Mouse (Mus musculus): ENCODE measurements around the gene Slc25a24.

DNA sequence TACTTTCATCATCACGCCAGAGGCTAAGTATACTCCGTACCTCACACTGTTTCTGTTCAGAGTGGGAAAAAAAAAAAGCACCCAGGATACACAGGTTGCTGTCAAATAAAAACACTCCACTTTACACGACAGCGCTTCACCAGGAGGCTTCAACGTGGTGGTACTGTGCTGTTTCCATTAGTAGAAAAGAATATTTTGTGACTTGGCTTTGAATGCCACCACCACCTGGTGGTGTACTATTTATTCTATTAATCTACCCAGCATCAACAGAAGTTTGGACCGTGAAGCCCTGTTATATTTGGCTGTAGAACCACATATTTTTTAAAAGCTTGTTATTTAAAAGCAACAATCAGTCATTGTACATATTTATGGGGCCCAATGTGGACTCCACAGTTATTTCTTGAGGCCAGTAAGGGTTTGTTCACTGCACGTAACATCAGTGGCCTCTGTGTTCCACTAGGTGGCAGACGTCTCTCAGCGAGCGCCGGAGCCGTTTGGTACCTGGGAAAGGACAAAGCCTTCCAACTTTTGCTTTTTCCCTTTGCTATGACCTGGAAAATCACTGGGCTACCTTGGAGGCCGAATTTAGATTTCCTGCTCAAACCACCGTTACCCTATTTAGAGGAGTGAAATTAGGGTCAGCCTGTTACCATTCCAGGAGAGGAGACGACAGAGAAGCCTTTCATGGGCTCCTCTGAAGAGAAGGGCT, 48.3 kb downstream of the Slc25a24 start:
- TF ChIP-seq POLR2A (IDR thresholded peaks at IDR 0.05; ENCODE audit: borderline replicate concordance, low read depth, low read length) = no peak
- TF ChIP-seq CTCF (IDR thresholded peaks at IDR 0.05; ENCODE audit: low read depth, low read length) = peak; percentile 92
